Mouse (Mus musculus) testis, adult 10 weeks (tissue): ENCODE measurements around the gene Hist1h3a. TPM values are rescaled to one million over a fixed set of nuclear protein-coding genes. Genes with fewer than 3 reads are reported as not detected.

Source experiments
- polyA plus RNA-seq: library from polyadenylated mRNA; stranded (reverse); fragments of 350-450 nt; fragmentation: Illumina TruSeq; extraction: RNeasy Lipid Tissue Mini Kit (QIAGEN cat#74804); gene quantifications from one replicate; pipeline ENCODE4 v1.2.3, GENCODE M21; 2014; ENCODE audit warnings: low read depth, low replicate concordance

The Hist1h3a gene
- not detected for polyA plus RNA-seq

DNA sequence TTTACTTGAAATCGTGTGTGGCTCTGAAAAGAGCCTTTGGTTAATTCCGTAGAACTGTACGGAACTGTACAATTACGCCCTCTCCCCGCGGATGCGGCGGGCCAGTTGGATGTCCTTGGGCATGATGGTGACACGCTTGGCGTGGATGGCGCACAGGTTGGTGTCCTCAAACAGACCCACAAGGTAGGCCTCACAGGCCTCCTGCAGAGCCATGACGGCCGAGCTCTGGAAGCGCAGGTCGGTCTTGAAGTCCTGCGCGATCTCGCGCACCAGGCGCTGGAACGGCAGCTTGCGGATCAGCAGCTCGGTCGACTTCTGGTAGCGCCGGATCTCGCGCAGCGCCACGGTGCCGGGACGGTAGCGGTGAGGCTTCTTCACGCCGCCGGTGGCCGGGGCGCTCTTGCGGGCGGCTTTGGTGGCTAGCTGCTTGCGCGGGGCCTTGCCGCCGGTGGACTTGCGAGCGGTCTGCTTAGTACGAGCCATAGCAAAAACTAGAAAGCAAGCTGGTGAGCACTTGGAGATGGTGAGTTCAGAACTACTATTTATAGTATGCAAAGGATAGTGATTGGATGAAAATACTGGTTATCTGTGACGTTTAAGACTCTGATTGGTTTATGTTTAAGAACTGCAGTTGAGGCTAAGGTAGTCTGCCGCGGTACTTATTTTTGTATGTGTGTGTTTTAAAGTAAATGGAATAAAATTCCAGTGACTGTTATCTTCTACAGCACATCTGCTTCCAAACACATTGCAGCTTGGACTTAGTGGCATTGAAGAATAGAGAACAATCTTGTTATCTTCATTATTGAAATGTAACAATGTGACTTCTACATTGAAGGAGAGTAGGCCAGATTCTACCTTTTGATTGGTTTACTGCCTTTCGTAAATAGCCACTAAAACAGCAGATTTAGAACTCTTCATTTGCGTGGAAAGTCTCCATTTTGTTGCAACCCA, at the start of gene Hist1h3a:
Gene Hist1h3a, minus strand, starts transcription at position 516 of the 951 bp plus-strand sequence.

GRCm38 (mm10) chr13:23806422-23807052, 44.4 kb upstream of the Hist1h3a start, which contains the start of gene Slc17a2:
TSS of gene Slc17a2 (plus strand) at chr13:23806993.

GRCm38 (mm10) chr13:23769613-23770012, 7.4 kb upstream of the Hist1h3a start, which contains the start of gene Trim38:
TSS of gene Trim38 (plus strand) at chr13:23769913.

GRCm38 (mm10) chr13:23763586-23764323, 1.6 kb upstream of the Hist1h3a start, which contains the start of gene Hist1h1a:
TSS of gene Hist1h1a (plus strand) at chr13:23763666.

GRCm38 (mm10) chr13:23760972-23761864, 968 bp downstream of the Hist1h3a start, which contains the start of gene Hist1h4a:
TSS of gene Hist1h4a (minus strand) at chr13:23761230.

GRCm38 (mm10) chr13:23756790-23757189, 5.4 kb downstream of the Hist1h3a start, which contains the start of gene Hist1h4b:
TSS of gene Hist1h4b (plus strand) at chr13:23757013.

GRCm38 (mm10) chr13:23752067-23752741, 10.0 kb downstream of the Hist1h3a start, which contains the start of gene Hist1h3b:
TSS of gene Hist1h3b (plus strand) at chr13:23752267.

DNA sequence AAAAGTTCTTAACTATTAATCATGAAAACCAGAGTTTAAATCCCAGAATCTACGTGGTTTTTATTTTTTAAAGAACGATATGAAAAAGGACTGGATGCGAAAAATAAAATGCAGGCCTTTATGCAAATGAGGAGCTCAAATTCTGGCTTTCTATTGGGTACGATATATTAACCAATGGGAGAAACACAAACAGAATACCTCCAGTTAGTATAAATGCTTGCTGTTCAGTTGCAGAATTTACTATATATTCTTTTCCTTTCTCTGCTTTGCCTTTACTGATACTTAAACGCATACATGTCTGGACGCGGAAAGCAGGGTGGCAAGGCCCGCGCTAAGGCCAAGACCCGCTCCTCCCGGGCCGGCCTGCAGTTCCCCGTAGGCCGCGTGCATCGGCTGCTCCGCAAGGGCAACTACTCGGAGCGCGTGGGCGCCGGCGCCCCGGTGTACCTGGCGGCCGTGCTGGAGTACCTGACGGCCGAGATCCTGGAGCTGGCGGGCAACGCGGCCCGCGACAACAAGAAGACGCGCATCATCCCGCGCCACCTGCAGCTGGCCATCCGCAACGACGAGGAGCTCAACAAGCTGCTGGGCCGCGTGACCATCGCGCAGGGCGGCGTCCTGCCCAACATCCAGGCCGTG, 11.2 kb downstream of the Hist1h3a start, which contains the start of gene Hist1h2ab:
Gene Hist1h2ab, plus strand, starts transcription at position 288 of the 639 bp plus-strand sequence.

GRCm38 (mm10) chr13:23746201-23747080, 15.7 kb downstream of the Hist1h3a start, which contains the start of gene Hist1h2bb:
TSS of gene Hist1h2bb (plus strand) at chr13:23746734.

DNA sequence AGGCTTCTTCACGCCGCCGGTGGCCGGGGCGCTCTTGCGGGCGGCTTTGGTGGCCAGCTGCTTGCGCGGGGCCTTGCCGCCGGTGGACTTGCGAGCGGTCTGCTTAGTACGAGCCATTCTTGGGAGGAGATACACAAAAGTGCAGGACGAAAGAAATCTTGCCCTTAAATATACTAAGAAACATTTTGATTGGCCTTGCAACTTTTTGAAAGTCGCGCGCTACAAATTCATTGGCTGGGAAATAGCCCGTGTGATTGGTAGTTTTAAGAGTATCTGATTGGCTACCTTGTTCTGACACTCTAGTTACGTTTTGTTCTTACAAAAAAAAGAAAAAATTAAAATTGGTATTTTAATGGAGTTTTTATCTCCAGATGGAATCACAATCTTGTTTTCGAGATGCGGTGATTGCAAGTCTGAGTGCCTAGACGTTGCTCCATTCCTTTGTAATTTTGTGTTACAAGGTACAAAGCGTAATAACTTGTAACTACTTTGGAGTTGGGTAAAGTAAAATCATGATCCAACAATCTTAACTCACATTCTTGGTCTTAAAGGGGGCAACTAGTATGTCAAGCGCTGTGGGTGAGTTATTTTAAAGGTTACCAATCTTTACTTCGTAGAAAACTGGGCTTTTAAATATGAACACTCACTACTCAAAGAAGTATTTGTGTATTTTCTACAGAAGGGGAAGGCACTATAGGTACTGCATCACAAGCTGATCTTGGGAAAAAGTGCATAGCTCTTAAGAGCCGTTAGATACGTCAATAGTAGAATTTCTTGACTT, 16.6 kb downstream of the Hist1h3a start, which contains the start of gene Hist1h3c:
Gene Hist1h3c, minus strand, starts transcription at position 222 of the 781 bp plus-strand sequence.

DNA sequence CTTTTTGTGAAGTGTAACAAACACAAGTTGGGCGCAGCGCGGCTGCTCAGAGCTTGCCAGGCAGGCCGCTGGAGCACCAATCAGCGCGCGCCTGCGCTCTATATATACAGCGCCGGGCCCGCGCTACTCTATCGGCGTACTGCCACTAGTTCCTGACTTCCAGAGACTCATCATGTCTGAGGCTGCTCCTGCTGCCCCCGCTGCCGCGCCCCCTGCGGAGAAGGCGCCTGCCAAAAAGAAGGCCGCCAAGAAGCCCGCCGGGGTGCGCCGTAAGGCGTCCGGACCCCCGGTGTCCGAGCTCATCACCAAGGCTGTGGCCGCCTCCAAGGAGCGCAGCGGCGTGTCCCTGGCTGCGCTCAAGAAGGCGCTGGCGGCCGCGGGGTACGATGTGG, 23.5 kb downstream of the Hist1h3a start, which contains the start of gene Hist1h1c:
Gene Hist1h1c, plus strand, starts transcription at position 132 of the 392 bp plus-strand sequence.

Other genes with a start within 250 kb of the Hist1h3a start
- not detected for gene Hist1h4h, start 231.3 kb downstream of the Hist1h3a start, polyA plus RNA-seq
- gene Hist1h2af, start 228.5 kb downstream of the Hist1h3a start, polyA plus RNA-seq = not detected
- not detected for gene Hist1h3g, start 227.0 kb downstream of the Hist1h3a start, polyA plus RNA-seq
- gene Hist1h2bh, start 219.0 kb downstream of the Hist1h3a start, polyA plus RNA-seq = not detected
- not detected for gene Hist1h3f, start 218.3 kb downstream of the Hist1h3a start, polyA plus RNA-seq
- gene Hist1h4f, start 210.7 kb downstream of the Hist1h3a start, polyA plus RNA-seq = not detected
- gene Hist1h1d, start 209.1 kb downstream of the Hist1h3a start, polyA plus RNA-seq = 0.11 TPM
- not detected for gene Hist1h3e, start 200.0 kb downstream of the Hist1h3a start, polyA plus RNA-seq
- not detected for gene Hist1h2ae, start 191.2 kb downstream of the Hist1h3a start, polyA plus RNA-seq
- not detected for gene Hist1h2bg, start 191.0 kb downstream of the Hist1h3a start, polyA plus RNA-seq
- gene Hist1h2bf, start 188.2 kb downstream of the Hist1h3a start, polyA plus RNA-seq = not detected
- not detected for gene Hist1h2ad, start 188.0 kb downstream of the Hist1h3a start, polyA plus RNA-seq
- gene Hist1h3d, start 186.6 kb downstream of the Hist1h3a start, polyA plus RNA-seq = not detected
- not detected for gene Hist1h4d, start 180.8 kb downstream of the Hist1h3a start, polyA plus RNA-seq
- gene Hist1h2be, start 141.3 kb downstream of the Hist1h3a start, polyA plus RNA-seq = 0.91 TPM
- 0.24 TPM for gene Hist1h1e, start 139.8 kb downstream of the Hist1h3a start, polyA plus RNA-seq
- 0.28 TPM for gene Hist1h2ac, start 78.4 kb downstream of the Hist1h3a start, polyA plus RNA-seq
- gene Hist1h2bc, start 78.2 kb downstream of the Hist1h3a start, polyA plus RNA-seq = 16.4 TPM
- 0.91 TPM for gene Hist1h1t, start 66.6 kb downstream of the Hist1h3a start, polyA plus RNA-seq
- 3.9 TPM for gene Hist1h4c, start 63.9 kb downstream of the Hist1h3a start, polyA plus RNA-seq
- gene Hfe, start 51.5 kb downstream of the Hist1h3a start, polyA plus RNA-seq = 13.3 TPM
- gene Hist1h1c, start 23.6 kb downstream of the Hist1h3a start, polyA plus RNA-seq = 1.8 TPM
- gene Hist1h3c, start 16.8 kb downstream of the Hist1h3a start, polyA plus RNA-seq = not detected
- gene Hist1h2bb, start 15.7 kb downstream of the Hist1h3a start, polyA plus RNA-seq = not detected
- not detected for gene Hist1h2ab, start 11.3 kb downstream of the Hist1h3a start, polyA plus RNA-seq
- not detected for gene Hist1h3b, start 10.1 kb downstream of the Hist1h3a start, polyA plus RNA-seq
- not detected for gene Hist1h4b, start 5.4 kb downstream of the Hist1h3a start, polyA plus RNA-seq
- 3.1 TPM for gene Hist1h4a, start 1.2 kb downstream of the Hist1h3a start, polyA plus RNA-seq
- not detected for gene Hist1h1a, start 1.3 kb upstream of the Hist1h3a start, polyA plus RNA-seq
- 4.5 TPM for gene Trim38, start 7.5 kb upstream of the Hist1h3a start, polyA plus RNA-seq
- 0.25 TPM for gene Slc17a2, start 44.6 kb upstream of the Hist1h3a start, polyA plus RNA-seq
- gene Slc17a3, start 77.0 kb upstream of the Hist1h3a start, polyA plus RNA-seq = 0.57 TPM
- gene Slc17a1, start 105.4 kb upstream of the Hist1h3a start, polyA plus RNA-seq = 0.53 TPM
- gene Slc17a4, start 152.6 kb upstream of the Hist1h3a start, polyA plus RNA-seq = not detected
- gene Hist1h2ba, start 171.8 kb upstream of the Hist1h3a start, polyA plus RNA-seq = not detected
- gene Hist1h2aa, start 172.1 kb upstream of the Hist1h3a start, polyA plus RNA-seq = not detected
- gene Scgn, start 228.8 kb upstream of the Hist1h3a start, polyA plus RNA-seq = 54.6 TPM